Mouse (Mus musculus): ENCODE results near the gene Olfr157. TPM values are rescaled to one million over a fixed set of nuclear protein-coding genes. Genes with fewer than 3 reads are reported as not detected.

Olfr157 gene
- polyA plus RNA-seq (2017; shearing (Covaris generic)) = 0.35 TPM

DNA sequence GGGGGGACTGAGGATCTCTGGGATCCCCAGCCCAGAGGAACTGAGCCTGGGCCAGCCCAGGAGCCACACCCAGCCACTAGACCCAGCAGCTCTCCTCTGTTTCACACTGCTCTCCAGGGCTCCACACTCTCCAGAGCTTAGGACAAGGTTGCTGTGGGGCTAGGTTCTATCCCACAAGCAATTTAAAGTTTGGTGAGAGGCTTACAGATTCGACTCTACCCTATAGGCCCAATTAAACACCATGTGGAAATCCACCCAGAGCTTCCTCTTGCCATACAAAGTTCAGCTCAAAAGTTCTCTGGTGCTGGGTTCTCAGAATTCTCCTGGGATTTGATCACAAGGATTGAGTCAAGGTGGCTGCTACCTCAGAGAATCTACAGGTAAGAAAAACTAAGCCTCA is at the start of gene Olfr157:
TSS of gene Olfr157 (minus strand) at position 101 of the 400 bp plus-strand sequence.

GRCm38 (mm10) chr4:43875160-43875918 is 35.3 kb upstream of the Olfr157 start, which contains the start of gene Reck:
Gene Reck, plus strand, starts transcription at chr4:43875530.

DNA sequence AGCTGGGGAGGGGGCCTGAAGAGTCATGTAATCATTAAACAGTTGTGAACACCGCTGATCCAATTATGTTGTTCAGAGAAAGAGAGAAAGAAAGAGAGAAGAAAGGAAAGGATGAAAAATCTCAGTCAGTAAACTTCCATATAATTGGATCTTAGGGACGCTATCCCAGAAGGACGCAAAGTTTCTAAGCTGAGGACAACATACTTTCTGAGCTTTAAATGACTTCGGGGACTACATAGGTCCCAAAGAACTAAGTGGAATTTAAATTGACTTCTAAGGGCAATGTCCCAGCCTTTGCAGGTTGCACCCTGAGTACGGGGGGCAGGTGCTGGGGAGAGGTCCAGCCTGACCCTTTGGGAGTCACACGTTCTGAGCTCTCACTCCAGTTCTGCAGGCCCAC is 11.3 kb upstream of the Olfr157 start, which contains the start of gene Olfr155:
TSS of gene Olfr155 (plus strand) at position 301 of the 400 bp plus-strand sequence.

DNA sequence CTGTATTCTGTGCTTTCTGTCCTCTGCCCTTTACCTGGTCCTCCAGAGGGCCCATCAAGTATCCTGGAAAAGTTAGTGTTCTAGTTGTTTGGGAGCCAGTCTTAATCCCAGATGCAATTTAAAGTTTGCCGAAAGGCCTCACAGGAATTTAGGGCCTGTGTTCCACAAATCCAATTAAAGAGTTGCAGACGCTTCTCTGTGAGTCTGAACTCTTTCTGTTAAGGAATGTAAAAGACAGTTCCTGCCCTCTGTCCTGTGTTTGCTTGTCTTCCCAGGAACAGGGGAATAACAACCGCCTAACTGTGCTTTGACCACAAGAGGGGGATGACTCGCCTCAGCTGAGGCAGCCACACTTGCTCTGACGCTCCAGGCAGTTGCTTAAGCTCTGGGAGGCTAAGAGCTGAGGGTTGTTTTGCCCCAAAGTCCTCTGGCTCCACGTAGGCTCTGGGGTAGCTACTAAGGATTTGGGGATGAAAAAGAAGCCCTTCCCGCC is 16.1 kb downstream of the Olfr157 start, which contains the start of gene Olfr156:
TSS of gene Olfr156 (minus strand) at position 51 of the 493 bp plus-strand sequence.

Other genes starting within 250 kb of the Olfr157 start
- 0.13 TPM for gene Npr2, start 208.3 kb downstream of the Olfr157 start, polyA plus RNA-seq (2017; shearing (Covaris generic))
- not detected for gene Spag8, start 186.6 kb downstream of the Olfr157 start, polyA plus RNA-seq (2017; shearing (Covaris generic))
- 54.9 TPM for gene Hint2, start 183.7 kb downstream of the Olfr157 start, polyA plus RNA-seq (2017; shearing (Covaris generic))
- 1.4 TPM for gene Tmem8b, start 171.2 kb downstream of the Olfr157 start, polyA plus RNA-seq (2017; shearing (Covaris generic))
- 1.5 TPM for gene Fam221b, start 171.1 kb downstream of the Olfr157 start, polyA plus RNA-seq (2017; shearing (Covaris generic))
- gene Olfr70, start 139.4 kb downstream of the Olfr157 start, polyA plus RNA-seq (2017; shearing (Covaris generic)) = not detected
- 0.15 TPM for gene Olfr71, start 129.9 kb downstream of the Olfr157 start, polyA plus RNA-seq (2017; shearing (Covaris generic))
- gene Hrct1, start 113.0 kb downstream of the Olfr157 start, polyA plus RNA-seq (2017; shearing (Covaris generic)) = not detected
- gene Spaar, start 110.2 kb downstream of the Olfr157 start, polyA plus RNA-seq (2017; shearing (Covaris generic)) = 0.41 TPM
- not detected for gene Olfr159, start 69.2 kb downstream of the Olfr157 start, polyA plus RNA-seq (2017; shearing (Covaris generic))
- gene Olfr156, start 16.3 kb downstream of the Olfr157 start, polyA plus RNA-seq (2017; shearing (Covaris generic)) = 0.95 TPM
- gene Olfr155, start 11.4 kb upstream of the Olfr157 start, polyA plus RNA-seq (2017; shearing (Covaris generic)) = 0.22 TPM
- 7.7 TPM for gene Reck, start 35.3 kb upstream of the Olfr157 start, polyA plus RNA-seq (2017; shearing (Covaris generic))
- 183 TPM for gene Glipr2, start 117.2 kb upstream of the Olfr157 start, polyA plus RNA-seq (2017; shearing (Covaris generic))
- not detected for gene Ccin, start 143.3 kb upstream of the Olfr157 start, polyA plus RNA-seq (2017; shearing (Covaris generic))
- gene Clta, start 164.3 kb upstream of the Olfr157 start, polyA plus RNA-seq (2017; shearing (Covaris generic)) = 188 TPM
- gene Gne, start 244.0 kb upstream of the Olfr157 start, polyA plus RNA-seq (2017; shearing (Covaris generic)) = 43.9 TPM

Measured in effector memory CD4-positive, alpha-beta T cell, adult 7 months (primary cell).